Mouse (Mus musculus): ENCODE measurements at regions not wholly inside any gene's neighbourhood (a gene's known extent, or its start where the extent isn't known, plus 50 kb on each side); places are given as distances from the start of the nearest gene placed in this dataset.

- DNase-seq (ENCODE audit: low spot score in 2 of 2), result no peak
Observed at GRCm38 (mm10) chr17:88173354-88174032, 108.4 kb upstream of the Fbxo11 start.

- DNase-seq (ENCODE audit: low spot score in 2 of 2), result no peak
Observed at GRCm38 (mm10) chr17:88174242-88174679, 109.2 kb upstream of the Fbxo11 start.

- no peak for DNase-seq (ENCODE audit: low spot score in 2 of 2)
Observed at GRCm38 (mm10) chr17:88175951-88176623, 111.0 kb upstream of the Fbxo11 start.

DNA sequence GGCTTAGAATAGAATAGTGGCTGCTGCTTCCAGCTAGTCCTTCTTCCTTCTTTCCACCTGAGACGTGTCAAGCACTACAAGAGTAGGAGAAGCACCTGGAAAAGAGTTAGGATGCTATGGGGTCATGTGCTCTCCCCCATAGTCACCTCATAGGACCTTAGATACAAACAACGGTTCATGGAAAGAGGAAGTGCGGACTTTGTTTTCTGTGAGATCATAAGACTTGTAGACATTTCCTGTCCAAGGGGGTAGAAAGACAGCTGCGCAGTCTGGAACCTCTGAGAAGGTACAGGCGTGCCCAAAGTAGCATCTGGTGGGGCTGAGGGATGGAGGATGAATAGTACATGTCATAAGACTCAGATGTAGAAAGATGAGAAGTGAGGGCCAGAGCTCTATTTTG lies 125.6 kb upstream of the Fbxo11 start:
- DNase-seq (ENCODE audit: low spot score in 2 of 2), result no peak

- no peak for DNase-seq (ENCODE audit: low spot score in 2 of 2)
Observed at GRCm38 (mm10) chr17:88191444-88191843, 126.4 kb upstream of the Fbxo11 start.

- DNase-seq (ENCODE audit: low spot score in 2 of 2), result no peak
Observed at GRCm38 (mm10) chr17:88191930-88192807, 127.1 kb upstream of the Fbxo11 start.

DNA sequence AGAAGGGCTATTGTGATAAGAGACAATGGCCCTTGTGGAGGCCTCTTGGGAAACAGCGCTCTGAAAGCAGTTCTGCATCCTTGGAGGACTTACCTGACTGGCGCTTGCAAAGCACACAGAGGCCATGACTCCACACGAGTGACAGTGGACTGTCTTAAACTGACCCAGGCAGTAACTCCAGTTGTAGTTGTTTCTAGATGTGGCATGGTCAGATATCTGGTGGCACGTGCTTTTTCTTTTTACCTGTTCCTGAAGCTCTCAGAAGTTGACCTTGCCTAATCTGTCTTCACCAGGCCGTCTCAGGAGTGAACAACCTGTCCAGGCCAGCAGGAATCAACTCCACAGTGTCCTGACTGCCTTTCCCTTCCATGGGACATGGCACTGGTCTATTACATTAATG lies 129.6 kb upstream of the Fbxo11 start:
- no peak for DNase-seq (ENCODE audit: low spot score in 2 of 2)

DNA sequence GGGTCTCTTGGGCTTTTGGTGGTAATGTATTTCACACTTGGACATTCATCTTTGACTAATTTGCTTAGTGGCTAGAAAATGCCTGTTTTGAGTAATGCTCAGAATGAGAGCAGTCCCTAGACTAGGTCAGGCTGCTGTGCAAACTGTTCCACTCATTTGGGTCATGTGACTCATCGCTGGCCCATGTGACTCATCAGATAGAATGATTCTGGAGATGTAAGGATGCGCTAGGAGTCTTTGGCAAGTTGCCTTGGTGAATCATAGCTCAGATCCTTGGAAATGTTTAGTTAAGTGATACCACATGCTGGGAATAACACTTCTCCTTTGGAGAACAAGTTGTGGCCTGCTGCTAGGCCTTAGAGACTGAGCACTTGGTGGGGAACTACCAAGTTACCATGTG lies 130.2 kb upstream of the Fbxo11 start:
- peak in 1 of 2 experiments; percentile 9 for DNase-seq (ENCODE audit: low spot score in 2 of 2)

GRCm38 (mm10) chr17:88195893-88196292 lies 130.8 kb upstream of the Fbxo11 start:
- DNase-seq (ENCODE audit: low spot score in 2 of 2), result no peak

GRCm38 (mm10) chr17:88196322-88196721 lies 131.2 kb upstream of the Fbxo11 start:
- no peak for DNase-seq (ENCODE audit: low spot score in 2 of 2)

GRCm38 (mm10) chr17:88197381-88197780 lies 132.3 kb upstream of the Fbxo11 start:
- DNase-seq (ENCODE audit: low spot score in 2 of 2), result no peak

- DNase-seq (ENCODE audit: low spot score in 2 of 2), result no peak
Observed at GRCm38 (mm10) chr17:88201249-88201970, 136.3 kb upstream of the Fbxo11 start.

GRCm38 (mm10) chr17:88202214-88202613 lies 137.1 kb upstream of the Fbxo11 start:
- DNase-seq (ENCODE audit: low spot score in 2 of 2), result no peak

DNA sequence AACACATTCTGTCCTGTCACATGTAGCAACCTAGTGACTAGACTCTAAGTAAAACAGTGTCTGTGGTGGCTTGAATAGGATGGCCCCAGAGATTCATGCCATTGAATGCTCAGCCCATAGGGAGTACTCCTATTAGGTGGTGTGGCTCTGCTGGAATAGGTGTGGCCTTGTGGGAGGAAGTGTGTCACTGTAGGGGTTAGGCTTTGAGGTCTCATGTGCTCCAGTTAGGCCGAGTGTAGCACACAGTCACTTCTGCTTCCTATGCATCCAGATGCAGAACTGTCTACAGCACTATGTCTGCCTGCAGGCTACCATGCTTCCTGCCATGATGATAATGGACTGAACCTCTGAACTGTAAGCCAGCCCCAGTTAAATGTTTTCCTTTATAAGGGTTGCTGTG lies 144.5 kb upstream of the Fbxo11 start:
- no peak for DNase-seq (ENCODE audit: low spot score in 2 of 2)

DNA sequence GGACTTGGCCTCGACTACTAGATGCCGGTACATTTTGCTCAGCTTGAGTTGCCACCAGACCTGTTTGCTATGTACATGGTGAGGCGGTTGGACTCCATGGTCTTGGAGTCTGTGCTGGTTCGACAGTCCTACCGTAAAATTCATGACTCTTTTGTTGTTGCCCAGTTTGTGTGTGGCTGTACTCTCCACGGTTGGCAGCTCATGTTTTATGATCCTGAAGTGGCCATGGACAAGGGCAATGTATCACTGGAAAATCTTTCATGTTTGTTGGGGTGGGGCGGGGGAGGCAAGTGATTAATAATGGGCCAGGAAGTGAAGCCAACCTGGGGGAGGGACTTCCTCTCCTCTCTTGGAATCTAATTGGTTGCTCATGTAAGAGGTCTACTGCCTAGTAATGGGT lies 147.0 kb upstream of the Fbxo11 start:
- no peak for DNase-seq (ENCODE audit: low spot score in 2 of 2)

- DNase-seq (ENCODE audit: low spot score in 2 of 2), result no peak
Observed at GRCm38 (mm10) chr17:88214746-88215145, 149.7 kb upstream of the Fbxo11 start.

- no peak for DNase-seq (ENCODE audit: low spot score in 2 of 2)
Observed at GRCm38 (mm10) chr17:88222379-88222955, 157.4 kb upstream of the Fbxo11 start.

DNA sequence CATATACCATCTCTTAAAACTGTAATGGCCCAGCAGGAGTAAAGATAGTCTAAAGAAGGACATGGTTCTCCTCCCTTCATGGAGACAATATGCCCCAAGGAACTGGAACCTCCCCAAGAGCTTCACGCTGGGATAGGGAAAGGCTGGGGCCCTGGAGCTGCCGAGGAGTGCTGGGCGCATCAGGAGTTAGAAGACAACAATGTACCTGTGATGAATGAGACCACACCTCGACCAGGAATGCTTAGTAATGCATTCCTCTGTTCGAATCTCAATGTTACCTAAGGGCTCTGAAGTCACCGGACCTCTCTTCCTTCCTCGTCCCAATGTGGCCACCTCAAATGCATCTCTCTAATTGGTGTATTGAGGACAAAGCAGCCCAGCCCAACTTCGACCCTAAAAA lies 175.4 kb upstream of the Fbxo11 start:
- DNase-seq (ENCODE audit: low spot score in 2 of 2), result no peak

DNA sequence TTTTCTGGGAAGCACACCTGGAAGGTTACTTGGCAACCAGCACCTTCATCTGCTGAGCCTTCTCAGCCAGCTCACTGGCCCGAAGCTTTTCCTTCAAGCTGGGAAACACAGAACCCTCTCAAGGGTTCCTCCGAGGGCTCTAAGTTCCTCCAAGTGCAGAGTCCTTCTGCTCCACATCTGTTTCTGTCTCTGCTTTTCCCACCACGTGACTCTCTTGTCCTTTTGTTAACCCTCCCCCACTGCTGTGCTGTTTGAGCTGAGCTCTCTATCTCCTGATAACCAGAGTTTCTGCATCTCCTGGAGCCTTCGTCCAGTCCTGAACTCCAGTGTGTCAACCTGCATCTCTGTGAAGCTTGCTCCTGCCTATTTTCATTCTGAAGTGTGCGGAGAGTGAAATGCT lies 183.5 kb upstream of the Fbxo11 start:
- DNase-seq (ENCODE audit: low spot score in 2 of 2), result no peak

DNA sequence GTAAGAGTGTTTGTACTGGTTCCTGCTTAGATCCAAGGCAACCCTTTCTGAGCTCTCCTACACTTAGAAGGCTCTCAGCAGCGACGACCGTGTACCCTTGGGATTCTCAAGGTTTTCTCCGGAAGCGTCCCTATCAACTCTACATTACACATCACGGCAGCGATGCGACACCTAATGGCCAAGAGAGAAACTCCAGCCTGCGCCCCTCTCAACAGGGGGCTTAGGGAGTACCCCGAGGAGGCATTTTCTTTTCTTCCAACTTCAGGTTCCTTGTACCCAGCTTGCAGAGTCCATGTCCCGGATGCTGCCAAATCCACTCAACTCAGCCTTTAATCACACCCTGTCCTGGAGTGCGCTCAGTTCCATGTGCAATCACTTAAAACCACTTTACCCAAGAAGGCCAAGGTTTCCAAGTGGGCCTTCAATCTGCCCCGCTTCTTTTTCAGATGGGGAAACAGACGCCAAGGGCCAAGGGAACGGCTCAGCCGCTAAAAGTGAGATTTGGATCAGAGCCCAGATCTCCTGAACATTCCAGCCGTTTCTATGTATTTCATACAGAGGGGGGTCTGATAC lies 186.9 kb upstream of the Fbxo11 start:
- DNase-seq (ENCODE audit: low spot score in 2 of 2), result peak in 1 of 2 experiments; percentile 65
